Mouse (Mus musculus): Measurements from ENCODE around the gene Fgf23. TPM values are rescaled to one million over a fixed set of nuclear protein-coding genes. Genes with fewer than 3 reads are reported as not detected.
A peak's percentile ranks its signal among the peaks of the same experiment; 100 is the strongest.

The Fgf23 gene
- total RNA-seq, 1 experiment from 2014 or later, result not detected

- ATAC-seq (ENCODE audit: extremely low read depth, insufficient number of reproducible peaks, low FRiP score, poor library complexity, severe bottlenecking), result no peak
Observed at GRCm38 (mm10) chr6:127108368-127109060, 35.8 kb downstream of the Fgf23 start.

DNA sequence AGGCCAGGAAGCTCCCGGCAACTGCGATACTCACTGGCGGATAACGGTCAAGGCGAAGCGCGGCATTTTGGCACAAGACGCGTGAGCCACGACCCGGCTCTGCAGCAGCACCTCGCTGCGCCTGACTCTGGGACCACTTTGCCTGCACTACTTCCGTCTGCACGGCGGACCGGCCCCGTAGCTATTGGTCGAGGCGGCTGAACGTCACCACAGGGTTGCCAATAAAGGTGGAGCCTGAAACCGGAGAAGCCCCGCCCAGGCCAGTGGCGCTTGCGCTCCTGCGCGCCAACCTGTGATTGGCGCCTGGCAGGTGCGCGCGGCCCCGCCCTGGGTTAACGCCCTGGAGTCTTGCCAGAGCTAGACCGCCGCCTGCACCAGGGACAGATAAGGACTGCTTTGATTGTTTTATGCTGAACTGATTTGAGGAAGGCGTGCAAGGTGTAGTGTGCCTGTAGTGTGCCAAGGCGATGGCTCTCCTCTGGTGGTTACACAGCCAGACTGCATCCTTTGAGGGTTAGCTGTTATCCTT, 36.8 kb downstream of the Fgf23 start, which contains the start of gene Tigar:
Gene Tigar (minus strand): TSS at position 156 of the 529 bp plus-strand sequence.
- peak; percentile 97 for ATAC-seq (ENCODE audit: extremely low read depth, insufficient number of reproducible peaks, low FRiP score, poor library complexity, severe bottlenecking)

- no peak for ATAC-seq (ENCODE audit: extremely low read depth, insufficient number of reproducible peaks, low FRiP score, poor library complexity, severe bottlenecking)
Observed at GRCm38 (mm10) chr6:127114753-127115456, 42.2 kb downstream of the Fgf23 start.

DNA sequence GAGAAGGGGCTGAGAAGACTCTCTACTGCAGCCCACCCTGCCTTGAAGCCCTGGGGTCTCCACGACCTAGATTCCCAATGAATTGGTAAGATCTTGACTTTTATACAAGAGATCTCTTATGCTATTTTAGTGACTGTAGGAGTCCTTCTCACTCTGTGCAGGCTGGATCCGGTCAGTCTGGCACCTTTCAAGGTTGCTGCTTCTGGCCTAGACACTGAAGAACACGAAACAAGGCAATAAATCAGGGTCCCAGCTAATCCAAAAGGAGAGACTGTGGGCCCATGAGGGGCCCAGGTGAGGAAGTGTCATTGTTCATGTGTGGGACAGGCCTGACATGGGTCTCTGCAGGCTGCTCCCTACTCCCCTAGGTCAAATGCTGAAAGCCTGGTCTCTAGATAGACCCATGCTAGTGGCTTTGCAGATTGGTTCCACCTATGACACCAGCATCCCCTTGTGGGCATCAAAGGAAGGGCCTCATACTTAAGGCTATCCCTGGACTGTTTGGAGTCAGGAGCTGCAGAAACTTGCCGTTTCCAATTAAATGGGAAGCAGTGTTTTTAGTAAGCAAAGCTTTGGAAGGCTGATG, 49.6 kb downstream of the Fgf23 start:
- no peak for ATAC-seq (ENCODE audit: extremely low read depth, insufficient number of reproducible peaks, low FRiP score, poor library complexity, severe bottlenecking)

GRCm38 (mm10) chr6:127122996-127123395, 50.3 kb downstream of the Fgf23 start:
- no peak for ATAC-seq (ENCODE audit: extremely low read depth, insufficient number of reproducible peaks, low FRiP score, poor library complexity, severe bottlenecking)

DNA sequence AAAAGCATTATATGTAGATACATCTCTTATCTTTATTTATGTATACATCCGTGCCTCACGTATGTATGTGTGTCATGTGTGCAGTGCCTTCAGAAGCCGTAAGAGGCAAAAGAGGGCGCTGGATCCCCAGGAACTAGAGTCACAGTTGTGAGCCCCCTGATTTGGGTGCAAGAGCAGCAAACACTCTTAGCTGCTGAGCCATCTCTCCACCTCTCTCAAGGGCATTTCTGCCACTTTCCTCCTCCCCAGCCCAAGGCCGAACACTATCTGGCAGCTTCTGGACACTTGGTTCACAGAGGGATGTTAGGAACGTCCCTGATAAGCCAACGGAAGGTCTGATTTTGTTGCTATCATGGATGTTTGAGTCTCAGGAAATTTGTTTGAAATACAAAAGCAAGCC, 50.8 kb downstream of the Fgf23 start:
- ATAC-seq (ENCODE audit: extremely low read depth, insufficient number of reproducible peaks, low FRiP score, poor library complexity, severe bottlenecking), result no peak

DNA sequence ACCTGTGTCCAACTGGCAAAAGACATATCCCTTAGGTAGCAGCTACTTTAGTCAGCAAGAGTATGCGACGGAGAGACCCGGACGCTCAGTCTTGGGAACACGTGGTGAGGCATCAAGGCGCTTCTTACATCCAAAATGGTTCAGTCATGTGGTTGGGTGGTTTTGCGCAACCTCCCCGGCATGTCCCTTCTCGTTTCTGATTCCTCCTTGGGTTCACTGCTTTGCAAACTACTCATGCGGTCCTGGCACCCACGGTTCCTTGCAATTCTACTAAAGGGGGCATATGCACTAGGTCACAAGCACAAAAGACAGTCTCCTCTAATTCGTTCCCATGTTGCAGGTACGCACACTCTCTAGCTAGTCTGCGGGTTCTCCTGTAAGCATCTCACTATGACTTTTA, 57.0 kb downstream of the Fgf23 start:
- no peak for ATAC-seq (ENCODE audit: extremely low read depth, insufficient number of reproducible peaks, low FRiP score, poor library complexity, severe bottlenecking)

DNA sequence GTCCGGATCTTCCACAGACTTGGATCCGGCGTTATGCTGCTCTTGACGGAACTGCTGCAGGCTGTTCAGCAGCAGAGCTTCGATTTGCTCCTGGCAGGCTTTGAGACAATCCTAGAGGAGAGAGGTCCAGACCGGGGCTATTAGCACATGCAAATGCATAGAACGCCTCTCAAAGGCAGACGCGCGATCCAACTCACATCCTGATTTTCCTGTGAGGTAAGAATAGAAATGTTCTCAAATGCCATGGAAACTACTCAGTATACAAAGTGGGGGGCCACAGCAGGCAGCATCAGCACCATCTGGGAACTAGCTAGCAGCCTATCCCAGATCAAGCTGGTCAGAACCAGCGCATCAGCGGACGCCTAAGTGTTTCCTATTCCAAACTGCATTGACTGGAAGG, 57.7 kb downstream of the Fgf23 start:
- ATAC-seq (ENCODE audit: extremely low read depth, insufficient number of reproducible peaks, low FRiP score, poor library complexity, severe bottlenecking), result no peak

Other genes with a start within 250 kb of the Fgf23 start
- 31.5 and 36.2 TPM in 2 replicates for gene Ndufa9, start 223.8 kb upstream of the Fgf23 start, total RNA-seq (2017)
- gene Akap3, start 219.8 kb upstream of the Fgf23 start, total RNA-seq (2017), result not detected in 2 replicates
- gene Dyrk4, start 151.1 kb upstream of the Fgf23 start, total RNA-seq (2017), result 0.61 TPM in 1 of 2 replicates, not detected in the other
- gene Rad51ap1, start 133.3 kb upstream of the Fgf23 start, total RNA-seq (2017), result 0.70 and 3.6 TPM in 2 replicates
- gene D6Wsu163e, start 132.9 kb upstream of the Fgf23 start, total RNA-seq (2017), result 41.4 and 50.7 TPM in 2 replicates
- gene Fgf6, start 57.3 kb upstream of the Fgf23 start, total RNA-seq (2017), result not detected in 2 replicates
- 4.1 and 7.0 TPM in 2 replicates for gene Tigar, start 36.7 kb downstream of the Fgf23 start, total RNA-seq (2017)
- 17.7 and 18.5 TPM in 2 replicates for gene Ccnd2, start 79.3 kb downstream of the Fgf23 start, total RNA-seq (2017)